Mouse (Mus musculus) forebrain, embryonic 14.5 days (tissue): ENCODE data around the gene Gimap9. TPM values are rescaled to one million over a fixed set of nuclear protein-coding genes. Genes with fewer than 3 reads are reported as not detected.

Source experiments
- ATAC-seq: fragments of 200-750 bp; cut with Nextera tagmentation; 2 replicates; pipeline ENCODE4 v1.8.0; 2017; ENCODE audit warnings: mild to moderate bottlenecking, moderate library complexity
- DNase-seq: peaks from one replicate; pipeline ENCODE4 v3.0.0-alpha.2; 2015; ENCODE audit warnings: low spot score
- H3K27ac ChIP-seq: fragments of 300-500 bp; sonication (generic); 2 replicates; pipeline ENCODE4 v1.5.1; 2014; ENCODE audit warnings: low read depth, mild to moderate bottlenecking, control low read depth, low read length, moderate library complexity
- H3K27me3 ChIP-seq: fragments of 300-500 bp; sonication (generic); replicated peaks from 2 replicates; pipeline ENCODE4 v1.6.1; 2014; ENCODE audit warnings: low read length, control low read depth, mixed read lengths; ENCODE audit not compliant: control insufficient read depth, insufficient read depth
- H3K36me3 ChIP-seq: fragments of 300-500 bp; sonication (generic); 2 replicates; pipeline ENCODE4 v1.6.1; 2014; ENCODE audit warnings: low read length, control low read depth; ENCODE audit not compliant: control insufficient read depth, insufficient read depth
- H3K4me1 ChIP-seq: fragments of 300-500 bp; sonication (generic); 2 replicates; pipeline ENCODE4 v1.6.1; 2014; ENCODE audit warnings: antibody characterized with exemption, low read length, control low read depth; ENCODE audit not compliant: control insufficient read depth, insufficient read depth
- H3K4me2 ChIP-seq: fragments of 300-500 bp; sonication (generic); 2 replicates; pipeline ENCODE4 v1.6.1; 2014; ENCODE audit warnings: mild to moderate bottlenecking, control low read depth, low read length
- H3K4me3 ChIP-seq: fragments of 300-500 bp; sonication (generic); 2 replicates; pipeline ENCODE4 v1.5.1; 2014; ENCODE audit warnings: low read depth, low read length, control low read depth
- H3K9ac ChIP-seq: fragments of 300-500 bp; sonication (generic); 2 replicates; pipeline ENCODE4 v1.6.1; 2014; ENCODE audit warnings: mild to moderate bottlenecking, low read length, control low read depth, moderate library complexity
- H3K9me3 ChIP-seq: fragments of 300-500 bp; sonication (generic); replicated peaks from 2 replicates; pipeline ENCODE4 v1.6.1; 2016; ENCODE audit warnings: low read length, control low read depth, mixed read lengths; ENCODE audit not compliant: control insufficient read depth
- WGBS: fragments of 180-500 bp; shearing (Covaris S2); extraction: QIAGEN DNeasy Blood & Tissue Kit; methylation state at CpG from one replicate; pipeline ENCODE4 v1.1.7; 2014; 5-methylcytosine and 5-hydroxymethylcytosine counted together
- polyA plus RNA-seq: library from polyadenylated mRNA; unstranded; fragments of >200 nt; fragmentation: Nextera tagmentation; extraction: Ambion mirVana; gene quantifications from 2 replicates; pipeline ENCODE4 v1.2.1, GENCODE M21; 2014

Gene Gimap9
- polyA plus RNA-seq = 1.5 and 2.2 TPM in 2 replicates

DNA sequence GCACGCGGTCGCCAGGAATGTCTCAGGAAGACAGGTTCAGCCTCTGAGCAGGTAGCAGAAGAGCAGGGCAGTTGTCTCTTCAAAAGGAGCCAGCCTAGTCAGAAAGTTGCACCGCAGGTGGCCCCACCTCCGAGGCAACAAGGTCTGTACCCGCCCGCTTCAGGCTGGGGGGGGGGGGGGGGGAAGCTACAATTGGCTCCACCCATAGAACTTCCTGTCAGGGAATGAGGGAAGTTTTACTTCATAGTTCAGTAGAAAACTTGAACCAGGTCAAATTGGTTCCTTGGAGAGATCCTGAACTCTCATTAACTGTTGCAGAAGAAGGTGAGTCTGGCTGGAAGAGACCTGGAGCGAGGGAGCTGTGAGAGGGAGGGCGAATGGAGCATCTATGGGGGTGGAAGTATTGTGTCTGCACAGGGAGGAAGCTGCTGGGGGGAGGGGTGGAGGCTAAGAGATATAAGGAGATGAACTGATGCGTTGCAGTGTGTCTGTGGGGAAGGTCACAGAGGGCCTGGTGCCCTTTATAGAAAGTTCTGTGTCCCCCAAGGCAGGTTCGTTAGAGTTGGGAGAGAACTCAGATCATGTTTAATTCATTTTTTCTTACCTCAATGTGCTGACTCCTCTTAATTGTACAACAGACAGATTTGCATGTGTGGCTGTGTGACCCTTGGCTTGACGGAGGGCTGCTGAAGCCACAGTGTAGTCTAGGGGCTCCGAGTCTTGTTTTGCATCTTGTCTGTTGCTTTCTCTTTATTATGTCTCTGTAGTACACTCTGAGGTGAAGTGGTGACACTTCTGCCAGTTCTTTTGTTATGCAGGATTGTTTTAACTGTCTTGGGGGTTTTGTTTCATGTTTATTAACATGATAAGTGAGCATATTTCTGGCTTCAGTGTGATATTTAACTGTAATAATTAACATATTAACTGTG, at the start of gene Gimap9:
Gene Gimap9, plus strand, starts transcription at position 199 of the 929 bp plus-strand sequence.
- no peak within 1 kb of the TSS for H3K9ac ChIP-seq
- no peaks in the 10 kb centered on the region for H3K36me3 ChIP-seq
- ATAC-seq (no peak), DNase-seq (no peak)
- H3K27ac ChIP-seq = no peak within 1 kb of the TSS
- WGBS = 25% methylated on average over 11 of the region's 13 CpGs
- no peaks in the 10 kb centered on the region for H3K9me3 ChIP-seq
- H3K4me3 ChIP-seq = no peak within 1 kb of the TSS
- H3K27me3 ChIP-seq = no peaks in the 10 kb centered on the region
- no peak within 1 kb of the TSS; the same call in 1 of the 2 replicates for H3K4me2 ChIP-seq
- no peaks in the 10 kb centered on the region for H3K4me1 ChIP-seq

DNA sequence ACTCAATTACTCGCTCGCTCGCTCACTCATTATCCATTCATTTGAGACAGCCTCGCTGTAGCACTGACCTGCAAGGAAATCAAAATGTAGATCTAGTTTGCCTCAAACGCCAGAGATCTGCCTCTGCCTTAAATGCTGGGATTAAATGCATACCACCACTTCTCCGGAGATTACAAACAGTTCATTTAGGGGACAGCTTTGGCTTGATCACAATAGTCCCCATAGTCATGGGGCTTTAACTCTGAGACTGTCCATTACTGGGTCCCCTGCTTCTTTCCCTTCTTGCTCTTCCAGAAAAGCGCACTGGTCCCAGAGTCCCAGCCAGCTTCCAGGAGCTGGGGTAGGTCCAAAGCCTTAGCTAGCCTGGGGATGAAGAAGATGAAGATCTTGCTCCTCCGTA, 49.5 kb upstream of the Gimap9 start, which contains the start of gene AI854703:
Gene AI854703, plus strand, starts transcription at position 301 of the 400 bp plus-strand sequence.
- Histone ChIP-seq H3K27ac (no peak within 1 kb of the TSS), H3K9me3 (no peaks in the 10 kb centered on the region), H3K4me3 (peak within 1 kb of the TSS; percentile 44), H3K9ac (peak within 1 kb of the TSS; percentile 55), H3K4me2 (peak within 1 kb of the TSS; percentile 73), H3K27me3 (peaks cover 17% of the 10 kb centered on the region), H3K4me1 (peaks cover 5% of the 10 kb centered on the region; the same call in 1 of the 2 replicates), H3K36me3 (peaks cover 6% of the 10 kb centered on the region; the same call in 1 of the 2 replicates)
- DNase-seq (no peak), ATAC-seq (no peak)
- WGBS = 17% methylated on average over 8 of the region's 8 CpGs

DNA sequence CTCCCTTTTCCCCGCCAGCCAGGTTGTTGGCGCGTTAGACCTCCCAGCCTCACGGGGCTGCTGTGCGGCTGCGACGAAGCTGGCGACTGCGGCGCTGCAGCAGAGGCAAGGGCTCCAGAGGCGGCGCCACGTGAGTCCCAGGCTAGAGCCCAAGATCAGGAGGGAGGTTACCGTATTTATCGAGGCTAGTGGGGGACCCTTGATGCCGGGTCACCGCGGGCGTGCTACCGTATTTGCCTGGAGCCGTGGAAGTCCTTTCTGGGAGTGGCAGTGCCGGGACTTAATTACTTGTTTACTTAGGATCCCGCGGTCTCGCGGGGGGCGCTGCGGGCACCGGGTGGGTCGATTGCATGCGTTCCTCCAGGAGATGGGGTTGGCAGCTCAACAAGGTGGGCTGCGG, 48.9 kb upstream of the Gimap9 start:
- H3K36me3 ChIP-seq = 0 out of 2 replicates have a peak, but pooled peaks cover under 1% of the 10 kb centered on the region
- H3K4me2 ChIP-seq = peak overlapping the region; percentile 73
- peak overlapping the region; percentile 55 for H3K9ac ChIP-seq
- DNase-seq (peak; percentile 60), ATAC-seq (0 out of 2 replicates have a peak, but pooled peaks have one; percentile 37)
- H3K4me3 ChIP-seq = peak overlapping the region; percentile 44
- no peak overlapping the region for H3K27ac ChIP-seq
- 0% methylated on average over 32 of the region's 32 CpGs for WGBS
- no peaks in the 10 kb centered on the region for H3K9me3 ChIP-seq
- peaks cover 5% of the 10 kb centered on the region; the same call in 1 of the 2 replicates for H3K4me1 ChIP-seq
- H3K27me3 ChIP-seq = peaks cover 17% of the 10 kb centered on the region

DNA sequence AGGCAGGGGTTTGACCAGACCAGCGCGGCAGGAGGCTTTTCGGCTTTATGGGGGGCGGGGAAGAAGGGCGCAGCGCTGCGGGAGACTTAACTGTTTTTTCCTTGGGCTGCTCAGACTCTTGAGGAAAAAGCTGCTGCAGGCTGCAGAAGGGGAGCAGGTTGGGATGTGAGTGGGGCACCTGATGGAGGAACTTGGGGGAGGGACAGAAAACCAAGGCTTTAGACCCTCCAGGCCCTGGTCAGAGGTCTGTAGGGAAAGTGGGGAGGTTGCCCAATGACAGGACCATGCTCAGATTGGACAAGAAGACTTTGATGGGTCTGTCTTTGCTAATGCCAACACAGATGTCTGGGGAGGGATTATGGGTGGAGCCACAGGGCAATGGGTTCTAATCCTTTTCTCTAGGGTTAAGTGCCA, 48.4 kb upstream of the Gimap9 start:
- Histone ChIP-seq H3K27me3 (peaks cover 17% of the 10 kb centered on the region), H3K27ac (no peak overlapping the region), H3K9ac (peak overlapping the region; percentile 55), H3K4me3 (peak overlapping the region; percentile 44), H3K4me1 (peaks cover 5% of the 10 kb centered on the region; the same call in 1 of the 2 replicates), H3K4me2 (peak overlapping the region; percentile 73), H3K9me3 (no peaks in the 10 kb centered on the region), H3K36me3 (no peaks in the 10 kb centered on the region)
- 7% methylated on average over 7 of the region's 7 CpGs for WGBS
- ATAC-seq (no peak), DNase-seq (no peak)

DNA sequence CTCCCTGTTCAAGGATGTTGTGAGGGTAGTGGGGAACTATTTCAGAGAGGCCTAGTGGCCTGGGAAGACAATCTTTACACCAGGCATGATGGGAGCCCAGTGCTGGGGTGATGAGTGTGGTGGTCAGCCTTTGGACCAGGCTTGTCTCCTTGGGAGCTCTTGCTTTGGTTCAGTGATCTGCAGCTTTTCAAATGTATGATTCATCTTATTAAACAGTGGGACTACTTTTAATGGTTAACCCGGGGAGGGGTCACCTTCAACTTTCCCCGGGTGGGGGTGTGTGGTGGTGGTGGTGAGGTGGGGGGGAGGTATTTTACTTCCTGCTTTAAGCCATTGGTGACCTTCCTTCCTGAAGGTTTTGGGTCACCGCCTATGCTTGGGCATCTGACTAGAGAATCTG, 47.6 kb upstream of the Gimap9 start:
- Histone ChIP-seq H3K4me2 (no peak overlapping the region), H3K27me3 (peaks cover 17% of the 10 kb centered on the region), H3K4me3 (0 out of 2 replicates have a peak overlapping the region, but pooled peaks have one; percentile 36), H3K4me1 (peaks cover 5% of the 10 kb centered on the region; the same call in 1 of the 2 replicates), H3K36me3 (no peaks in the 10 kb centered on the region), H3K9me3 (no peaks in the 10 kb centered on the region), H3K27ac (no peak overlapping the region), H3K9ac (no peak overlapping the region)
- DNase-seq (no peak), ATAC-seq (no peak)
- WGBS = 88% methylated on average over 3 of the region's 3 CpGs

DNA sequence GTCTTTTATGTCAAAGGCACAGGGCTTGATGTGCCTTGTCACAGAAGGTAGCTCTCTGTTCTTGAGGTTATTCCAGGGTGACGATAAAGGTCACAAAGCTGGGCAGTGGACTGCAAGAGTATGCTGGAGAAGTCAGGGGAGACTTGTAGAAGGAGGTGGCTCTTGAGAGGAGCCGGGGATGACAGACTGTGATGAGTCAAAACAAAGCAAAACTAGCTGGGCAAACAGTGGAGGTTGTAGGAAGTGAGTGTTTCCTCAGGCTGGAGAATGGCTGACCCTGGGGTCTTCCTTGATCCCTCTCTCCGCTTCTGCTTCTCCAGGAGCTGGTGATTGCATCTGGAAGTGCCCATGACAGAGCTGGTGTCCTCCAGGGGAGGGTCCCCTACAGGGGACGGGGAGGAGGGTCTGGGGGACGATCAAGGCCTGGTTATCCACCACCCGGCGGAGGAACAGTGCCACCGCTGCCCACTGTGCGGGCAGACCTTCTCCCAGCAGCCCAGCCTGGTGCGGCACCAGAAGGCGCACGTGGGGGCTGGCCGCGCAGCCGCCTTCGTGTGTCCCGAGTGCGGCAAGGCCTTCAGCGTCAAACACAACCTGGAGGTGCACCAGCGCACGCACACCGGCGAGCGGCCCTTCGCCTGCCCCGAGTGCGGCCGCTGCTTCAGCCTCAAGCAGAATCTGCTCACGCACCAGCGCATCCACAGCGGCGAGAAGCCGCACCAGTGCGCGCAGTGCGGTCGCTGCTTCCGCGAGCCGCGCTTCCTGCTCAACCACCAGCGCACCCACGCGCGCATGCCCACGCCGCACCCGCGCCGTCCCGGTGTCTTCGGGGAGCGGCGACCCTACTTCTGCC, 46.9 kb upstream of the Gimap9 start:
- H3K36me3 ChIP-seq = no peaks in the 10 kb centered on the region

DNA sequence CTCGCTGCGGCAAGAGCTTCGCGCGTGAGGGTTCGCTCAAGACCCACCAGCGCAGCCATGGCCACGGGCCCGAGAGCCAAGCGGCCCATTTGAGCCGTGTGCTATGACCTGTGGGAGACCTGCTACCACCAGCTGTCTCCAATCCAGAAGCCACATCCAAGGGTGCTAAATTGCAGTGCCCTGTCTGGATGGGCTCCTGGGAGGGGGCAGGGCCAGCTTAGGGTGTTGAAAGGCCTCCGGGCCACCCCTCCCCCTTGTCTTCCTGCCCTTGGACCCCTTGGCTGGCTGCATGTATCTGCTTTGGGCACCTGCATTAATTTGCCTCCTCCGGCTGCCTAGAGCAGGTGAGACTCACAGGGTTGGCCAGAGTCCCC, 46.3 kb upstream of the Gimap9 start:
- peak; percentile 30 for ATAC-seq
- Histone ChIP-seq H3K36me3 (no peaks in the 10 kb centered on the region), H3K27ac (no peak overlapping the region), H3K4me3 (peak overlapping the region; percentile 36), H3K9ac (peak overlapping the region; percentile 66), H3K9me3 (no peaks in the 10 kb centered on the region), H3K27me3 (peaks cover 17% of the 10 kb centered on the region), H3K4me2 (peak overlapping the region; percentile 69), H3K4me1 (peaks cover 5% of the 10 kb centered on the region; the same call in 1 of the 2 replicates)
- DNase-seq = no peak
- 19% methylated on average over 13 of the region's 13 CpGs for WGBS

More for the DNA sequence above, 46.9 kb upstream of the Gimap9 start:
- peak overlapping the region; percentile 33; the same call in 1 of the 2 replicates for H3K27ac ChIP-seq
- H3K9me3 ChIP-seq = no peaks in the 10 kb centered on the region
- peaks cover 17% of the 10 kb centered on the region for H3K27me3 ChIP-seq
- peaks cover 5% of the 10 kb centered on the region; the same call in 1 of the 2 replicates for H3K4me1 ChIP-seq
- H3K4me2 ChIP-seq = peak overlapping the region; percentile 69
- DNase-seq (peak; percentile 53), ATAC-seq (peak; percentile 64)
- peak overlapping the region; percentile 66 for H3K9ac ChIP-seq
- H3K4me3 ChIP-seq = peak overlapping the region; percentile 36
- WGBS = 6% methylated on average over 54 of the region's 54 CpGs

DNA sequence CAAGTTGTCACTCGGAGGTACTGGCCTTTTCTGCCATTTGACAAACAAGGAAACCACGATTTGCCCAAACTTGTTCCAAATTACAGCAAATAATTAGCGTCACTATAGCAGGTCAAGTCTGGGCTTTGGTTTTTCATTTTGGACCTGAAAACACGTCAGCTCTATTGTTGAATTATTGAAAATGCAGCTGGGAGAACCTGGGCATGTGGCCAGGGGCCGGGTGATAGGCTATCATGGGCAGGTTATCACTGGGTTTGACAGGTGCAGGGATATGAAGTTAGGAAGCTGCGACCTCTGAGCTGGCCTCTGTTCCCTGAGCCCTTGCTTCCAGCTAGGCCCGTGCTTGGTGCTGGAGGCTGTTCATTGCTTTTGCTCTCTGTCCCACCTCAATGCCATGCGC, 45.1 kb upstream of the Gimap9 start:
- Histone ChIP-seq H3K4me2 (no peak overlapping the region), H3K36me3 (no peaks in the 10 kb centered on the region), H3K4me1 (peaks cover 5% of the 10 kb centered on the region; the same call in 1 of the 2 replicates), H3K4me3 (no peak overlapping the region), H3K9me3 (no peaks in the 10 kb centered on the region), H3K27ac (no peak overlapping the region), H3K27me3 (peaks cover 17% of the 10 kb centered on the region), H3K9ac (no peak overlapping the region)
- no peak for DNase-seq
- no peak for ATAC-seq
- 86% methylated on average over 8 of the region's 8 CpGs for WGBS
